Mouse (Mus musculus): ENCODE measurements at regions not wholly inside any gene's neighbourhood (a gene's known extent, or its start where the extent isn't known, plus 50 kb on each side); places are given as distances from the start of the nearest gene placed in this dataset.

DNA sequence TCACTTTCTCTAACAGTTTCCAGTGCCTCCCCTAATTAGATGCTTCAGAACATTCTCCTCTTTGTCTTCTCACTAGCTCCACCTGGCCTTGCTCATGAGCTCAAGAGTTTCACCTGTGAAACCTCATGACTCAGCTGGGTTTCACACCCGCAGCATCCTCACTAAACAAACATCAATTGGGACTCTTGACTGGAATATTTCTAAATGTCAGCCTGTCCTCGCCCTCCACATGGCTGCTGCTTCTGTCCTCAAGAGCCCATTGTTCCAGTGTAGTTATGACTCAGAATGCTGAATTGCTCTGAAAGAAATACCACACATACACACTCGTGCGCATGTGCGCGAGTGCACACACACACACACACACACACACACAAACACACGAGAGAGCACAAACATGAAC lies 407.2 kb downstream of the Prss52 start:
- DNase-seq = no peak

DNA sequence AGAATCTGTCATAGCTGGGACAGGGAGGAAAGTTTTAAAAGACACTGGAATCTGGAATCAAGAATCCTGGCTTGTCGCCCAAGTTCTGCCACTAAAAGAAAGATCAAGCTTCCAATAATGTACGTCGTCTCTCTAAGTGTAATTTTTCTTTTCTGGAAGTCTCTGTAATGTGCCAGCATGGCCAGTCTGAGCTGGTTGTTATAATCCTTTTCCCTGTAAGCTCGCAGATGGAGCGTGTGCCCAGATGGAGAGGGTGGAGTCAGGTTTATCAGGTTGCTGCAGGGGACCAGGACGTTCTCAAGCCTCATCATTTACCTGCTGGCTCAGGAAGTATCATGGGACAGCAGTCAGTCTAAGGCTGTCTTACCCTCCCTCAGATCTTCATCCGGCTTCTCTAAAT lies 408.6 kb downstream of the Prss52 start:
- DNase-seq = peak; percentile 75

GRCm38 (mm10) chr14:64517584-64518195 lies 413.6 kb downstream of the Prss52 start:
- no peak for DNase-seq

DNA sequence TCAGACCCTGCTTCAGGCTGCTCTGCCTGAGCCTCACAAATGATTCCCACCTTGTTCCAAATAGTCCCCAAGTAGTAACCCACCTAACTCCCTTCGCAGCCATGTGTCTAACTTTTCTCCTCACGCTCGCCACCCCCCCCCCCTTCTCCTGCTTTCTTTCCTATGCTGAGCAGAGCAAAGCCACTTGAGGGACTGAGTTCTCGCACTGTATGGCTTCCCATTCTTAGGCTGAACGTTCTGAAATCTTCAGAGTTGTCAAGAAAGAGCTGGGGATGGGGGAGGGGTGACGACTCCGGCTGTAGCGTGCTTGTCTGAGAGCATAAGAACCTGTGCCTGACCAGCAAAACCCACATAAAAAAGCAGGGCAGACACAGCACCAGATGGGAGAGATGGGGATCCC lies 420.6 kb downstream of the Prss52 start:
- peak; percentile 64 to 65 for DNase-seq

GRCm38 (mm10) chr14:64525302-64526078 lies 421.4 kb downstream of the Prss52 start:
- DNase-seq = no peak

- no peak for DNase-seq
Observed at GRCm38 (mm10) chr14:64530541-64530940, 426.5 kb downstream of the Prss52 start.

DNA sequence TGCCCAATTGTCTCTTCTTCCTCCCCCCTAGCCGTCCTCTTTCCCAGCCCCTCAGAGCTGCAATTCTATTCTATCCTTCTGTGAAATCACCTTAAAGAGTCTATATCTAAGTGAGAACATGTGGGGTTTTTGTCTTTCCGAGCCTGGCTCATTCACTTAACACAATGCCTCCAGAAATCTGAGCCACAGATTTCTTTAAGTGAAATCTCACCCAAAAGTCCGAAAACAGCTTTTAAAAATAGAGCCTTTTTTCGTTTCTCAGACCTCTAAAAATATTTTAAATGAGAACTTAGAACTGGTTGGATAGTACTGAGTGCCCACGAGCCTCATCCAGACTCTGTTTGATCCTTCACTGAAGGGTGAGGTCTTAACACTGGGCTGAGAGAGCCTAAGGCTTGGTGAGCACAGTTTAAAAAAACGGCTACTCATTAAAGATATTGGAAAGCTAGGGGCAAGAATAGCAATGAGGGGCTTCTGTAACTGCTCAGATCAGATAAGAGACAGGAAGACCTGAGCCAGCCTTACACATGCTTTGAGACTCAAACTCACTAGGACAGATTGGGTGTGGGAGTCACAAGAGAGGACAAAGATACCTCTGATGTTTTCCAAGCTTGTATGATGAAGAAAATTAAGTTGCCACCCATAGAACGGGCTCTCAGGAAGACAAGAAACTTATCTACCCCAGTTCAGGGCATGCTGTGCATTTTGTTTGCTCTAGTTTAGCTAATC lies 427.3 kb downstream of the Prss52 start:
- DNase-seq = no peak

DNA sequence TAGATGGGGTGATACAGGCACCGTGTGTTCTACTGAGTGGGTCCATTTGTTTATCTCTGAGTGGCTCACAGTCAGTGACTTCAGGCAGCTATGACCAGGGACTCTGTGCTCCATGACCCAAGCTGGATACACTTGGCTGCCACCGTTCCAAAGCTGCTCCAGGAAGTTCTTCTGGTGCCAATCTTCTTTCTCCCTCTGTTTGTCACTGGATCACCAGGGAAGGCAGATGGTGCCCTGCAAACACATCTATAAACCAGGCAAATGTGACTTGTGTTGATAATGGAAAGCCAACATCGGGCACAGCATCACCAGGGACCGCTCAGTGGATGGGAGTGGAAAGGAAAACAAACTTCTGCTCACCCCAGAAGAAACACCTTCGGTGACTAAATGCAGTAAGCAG lies 428.3 kb downstream of the Prss52 start:
- peak; percentile 65 to 70 for DNase-seq

GRCm38 (mm10) chr14:64533591-64534151 lies 429.6 kb downstream of the Prss52 start:
- peak; percentile 79 to 81 for DNase-seq

GRCm38 (mm10) chr14:64534194-64534593 lies 430.1 kb downstream of the Prss52 start:
- peak; percentile 71 to 73 for DNase-seq

DNA sequence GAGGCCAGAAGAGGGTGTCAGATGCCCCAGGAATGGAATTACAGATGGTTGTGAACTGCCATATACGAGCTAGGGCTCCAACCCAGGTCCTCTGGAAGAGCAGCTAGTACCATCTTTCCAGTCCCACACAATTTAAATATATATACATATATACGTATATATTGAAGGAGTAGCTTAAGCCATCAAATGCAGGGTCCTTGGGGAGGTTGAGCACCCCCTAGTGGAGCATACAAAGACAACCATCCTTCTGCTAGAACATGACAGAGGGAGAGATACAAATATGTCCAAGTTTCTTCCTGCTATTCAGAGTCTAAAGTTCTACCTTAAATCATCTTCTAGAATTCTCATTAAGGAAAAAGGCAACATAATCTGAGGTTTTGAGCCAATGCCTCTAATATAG lies 435.4 kb downstream of the Prss52 start:
- DNase-seq = no peak

DNA sequence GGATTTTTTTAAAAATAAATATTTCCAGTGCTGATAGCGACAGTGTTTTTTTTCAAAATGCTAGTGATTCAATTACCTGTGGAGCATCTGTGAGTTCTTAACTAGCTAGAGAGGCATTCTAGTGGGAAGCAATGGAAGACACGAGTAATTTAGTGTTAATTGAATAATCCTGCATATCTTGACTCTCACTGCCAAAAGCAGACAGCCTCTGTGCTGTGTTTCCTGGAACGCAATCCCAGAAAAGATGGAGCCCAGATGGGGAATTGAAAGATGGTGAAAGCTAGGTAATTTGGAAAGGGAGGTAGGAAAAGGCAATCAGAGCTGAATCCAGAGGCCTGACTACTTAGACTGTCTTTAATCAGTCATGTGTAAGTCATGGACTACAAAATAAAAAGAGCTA lies 441.0 kb downstream of the Prss52 start:
- DNase-seq = no peak

GRCm38 (mm10) chr14:64546787-64547186 lies 442.7 kb downstream of the Prss52 start:
- no peak for DNase-seq

- DNase-seq = peak; percentile 76 to 87
Observed at GRCm38 (mm10) chr14:64552951-64553350, 448.9 kb downstream of the Prss52 start.

DNA sequence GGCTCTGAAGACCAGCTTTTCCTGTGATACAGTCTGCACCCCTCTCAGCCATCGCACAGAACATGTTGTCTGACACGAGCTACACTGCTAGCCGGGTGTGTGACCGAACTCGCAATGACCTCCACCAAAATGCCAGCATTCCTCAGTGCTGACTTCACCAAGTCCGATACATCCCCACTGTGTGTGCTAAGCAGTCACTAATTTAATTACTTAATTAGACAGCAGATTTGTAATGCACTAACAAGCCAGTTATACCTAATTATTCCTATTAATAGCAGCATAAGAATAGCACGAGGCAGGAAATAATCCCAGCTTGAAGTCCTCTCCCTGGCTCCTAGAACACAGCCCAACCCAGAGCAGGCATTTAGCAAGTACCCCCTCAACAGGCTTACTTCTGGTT lies 452.0 kb downstream of the Prss52 start:
- DNase-seq = no peak

- peak; percentile 71 for DNase-seq
Observed at GRCm38 (mm10) chr14:64557453-64557852, 453.4 kb downstream of the Prss52 start.

DNA sequence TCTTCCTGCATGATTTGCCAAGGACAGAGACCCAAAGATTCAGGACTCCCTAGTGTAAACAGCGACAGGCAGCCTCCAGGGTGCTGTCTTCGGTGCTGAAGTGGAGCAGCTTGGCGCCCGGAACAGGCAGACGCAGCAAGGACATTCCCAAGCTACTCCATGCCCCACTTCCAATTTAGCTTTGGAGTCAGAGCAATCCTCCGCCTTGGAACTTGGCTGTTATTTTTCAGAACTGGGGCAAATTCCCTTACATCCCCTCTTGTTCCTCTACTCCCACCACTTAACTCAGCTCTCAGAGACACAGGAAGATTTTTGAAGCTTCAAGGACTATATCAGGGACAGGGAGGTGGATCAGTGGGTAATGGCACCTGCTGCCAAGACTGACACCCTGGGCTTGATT lies 464.6 kb downstream of the Prss52 start:
- peak in 1 of 2 experiments; percentile 27 for DNase-seq

DNA sequence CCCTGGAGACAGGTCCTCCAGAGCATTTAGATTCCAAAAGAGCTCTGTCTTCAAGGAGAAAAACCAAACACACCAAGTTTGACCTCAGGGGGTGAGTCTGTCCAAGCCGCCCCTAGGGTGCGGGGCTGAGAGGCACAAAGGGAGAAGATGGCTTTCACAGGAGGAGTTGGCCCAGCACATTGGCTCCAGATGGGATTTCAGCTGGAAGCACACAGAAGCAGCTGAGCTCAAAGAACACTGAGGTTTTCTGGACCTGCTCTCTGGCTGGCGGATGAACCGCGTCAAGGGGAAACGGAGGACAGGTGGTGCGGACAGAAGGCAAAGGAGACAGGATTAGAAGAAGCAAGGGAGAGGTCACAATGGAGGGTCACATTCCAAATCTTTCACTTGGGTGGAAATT lies 466.9 kb downstream of the Prss52 start:
- DNase-seq = peak; percentile 90 to 94

GRCm38 (mm10) chr14:64572756-64573155 lies 468.7 kb downstream of the Prss52 start:
- DNase-seq = no peak

- no peak for DNase-seq
Observed at GRCm38 (mm10) chr14:64573773-64574172, 469.7 kb downstream of the Prss52 start.

DNA sequence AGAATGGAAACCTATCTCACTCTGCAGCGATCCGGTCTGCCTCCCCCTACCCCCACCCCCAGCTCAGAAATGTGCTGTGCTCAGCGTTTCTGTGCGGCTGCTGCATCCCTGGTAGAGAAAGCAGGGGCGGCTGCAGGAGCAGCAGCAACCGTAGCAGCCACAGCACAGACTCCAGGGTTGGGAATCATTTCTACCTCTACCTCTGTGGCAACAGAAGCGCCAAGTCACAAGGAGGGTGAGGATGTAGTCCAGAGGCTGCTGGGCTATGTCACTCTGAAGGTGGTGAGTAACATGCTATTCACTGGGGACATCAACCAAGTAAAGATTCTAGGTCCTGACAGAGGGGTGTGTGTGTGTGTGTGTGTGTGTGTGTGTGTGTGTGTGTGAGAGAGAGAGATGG lies 470.2 kb downstream of the Prss52 start:
- DNase-seq = peak; percentile 46 to 49

- peak in 1 of 2 experiments; percentile 53 for DNase-seq
Observed at GRCm38 (mm10) chr14:64574773-64575172, 470.7 kb downstream of the Prss52 start.

- no peak for DNase-seq
Observed at GRCm38 (mm10) chr14:64575954-64576353, 471.9 kb downstream of the Prss52 start.

Data from cerebellum, postnatal 10 days (tissue).